Mouse (Mus musculus): ENCODE results near the gene Mrpl52. TPM values are rescaled to one million over a fixed set of nuclear protein-coding genes. Genes with fewer than 3 reads are reported as not detected.

Mrpl52 gene
- polyA plus RNA-seq (2012; ENCODE audit: low replicate concordance): 1,477 and 3,957 TPM in 2 replicates

DNA sequence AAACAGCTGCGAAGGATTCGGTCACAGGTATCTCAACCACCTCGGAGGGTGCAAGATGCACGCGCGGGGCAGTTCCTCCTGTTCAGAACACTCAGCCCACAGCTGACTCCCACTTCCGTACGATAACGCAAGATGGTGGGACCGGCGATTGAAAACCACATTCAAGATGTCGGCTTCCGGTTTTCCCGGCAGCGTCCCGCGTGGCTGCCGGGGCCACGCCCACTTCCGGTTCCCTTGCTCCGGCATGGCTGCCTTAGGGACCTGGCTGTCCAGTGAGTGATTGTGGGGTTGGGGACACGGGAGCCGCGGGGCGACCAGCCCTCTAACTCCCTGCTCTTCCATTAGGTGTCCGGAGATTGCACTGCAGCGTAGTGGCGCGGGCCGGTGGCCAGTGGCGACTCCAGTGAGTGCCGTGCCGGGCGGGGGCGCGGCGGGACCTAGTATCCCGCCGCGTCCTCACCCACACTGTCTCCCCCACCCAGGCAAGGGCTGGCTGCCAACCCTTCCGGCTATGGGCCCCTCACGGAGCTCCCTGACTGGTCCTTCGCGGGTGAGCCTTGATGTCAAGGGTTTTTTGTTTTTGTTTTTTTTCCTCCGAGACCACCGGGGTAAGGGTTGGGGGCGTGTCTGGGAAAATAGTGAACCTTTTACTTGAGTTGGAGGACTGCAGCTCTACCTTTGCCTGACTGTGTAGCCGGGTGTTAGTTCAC is at the start of gene Mrpl52:
Gene Mrpl52, plus strand, starts transcription at position 221 of the 710 bp plus-strand sequence.

GRCm38 (mm10) chr14:54417623-54418081 is 9.1 kb upstream of the Mrpl52 start, which contains the start of gene Slc7a7:
Gene Slc7a7 (minus strand): TSS chr14:54417780.

DNA sequence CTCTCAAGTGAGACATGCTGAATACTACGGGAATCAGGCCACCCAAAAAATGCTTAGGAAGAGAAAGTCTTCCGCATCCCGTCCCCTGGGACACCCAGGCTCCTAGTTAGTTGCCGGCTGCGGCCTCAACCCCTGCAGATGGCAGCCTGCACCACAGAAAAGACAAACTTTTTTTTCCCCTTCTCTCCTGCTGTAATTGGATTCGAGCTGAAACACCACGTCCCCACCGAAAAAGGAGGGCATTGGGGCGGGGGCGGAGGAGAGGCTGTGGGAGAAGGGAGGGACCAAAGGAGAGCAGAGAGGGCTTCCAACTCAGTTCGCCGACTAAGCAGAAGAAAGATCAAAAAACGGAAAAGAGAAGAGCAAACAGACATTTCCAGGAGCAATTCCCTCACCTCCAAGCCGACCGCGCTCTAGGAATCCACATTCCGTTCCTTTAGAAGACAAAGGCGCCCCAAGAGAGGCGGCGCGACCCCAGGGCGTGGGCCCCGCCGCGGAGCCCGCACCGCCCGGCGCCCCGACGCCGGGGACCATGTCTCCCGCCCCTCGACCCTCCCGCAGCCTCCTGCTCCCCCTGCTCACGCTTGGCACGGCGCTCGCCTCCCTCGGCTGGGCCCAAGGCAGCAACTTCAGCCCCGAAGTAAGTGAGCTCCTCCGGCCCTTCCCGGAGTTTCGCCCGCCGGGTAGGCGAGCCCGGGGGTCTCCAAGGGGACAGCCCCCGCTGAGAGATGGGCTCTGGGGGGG is 4.8 kb downstream of the Mrpl52 start, which contains the start of gene Mmp14:
Gene Mmp14, plus strand, starts transcription at position 279 of the 744 bp plus-strand sequence.

GRCm38 (mm10) chr14:54463959-54464292 is 37.2 kb downstream of the Mrpl52 start, which contains the start of gene Lrp10:
Gene Lrp10 (plus strand): TSS chr14:54464137.

DNA sequence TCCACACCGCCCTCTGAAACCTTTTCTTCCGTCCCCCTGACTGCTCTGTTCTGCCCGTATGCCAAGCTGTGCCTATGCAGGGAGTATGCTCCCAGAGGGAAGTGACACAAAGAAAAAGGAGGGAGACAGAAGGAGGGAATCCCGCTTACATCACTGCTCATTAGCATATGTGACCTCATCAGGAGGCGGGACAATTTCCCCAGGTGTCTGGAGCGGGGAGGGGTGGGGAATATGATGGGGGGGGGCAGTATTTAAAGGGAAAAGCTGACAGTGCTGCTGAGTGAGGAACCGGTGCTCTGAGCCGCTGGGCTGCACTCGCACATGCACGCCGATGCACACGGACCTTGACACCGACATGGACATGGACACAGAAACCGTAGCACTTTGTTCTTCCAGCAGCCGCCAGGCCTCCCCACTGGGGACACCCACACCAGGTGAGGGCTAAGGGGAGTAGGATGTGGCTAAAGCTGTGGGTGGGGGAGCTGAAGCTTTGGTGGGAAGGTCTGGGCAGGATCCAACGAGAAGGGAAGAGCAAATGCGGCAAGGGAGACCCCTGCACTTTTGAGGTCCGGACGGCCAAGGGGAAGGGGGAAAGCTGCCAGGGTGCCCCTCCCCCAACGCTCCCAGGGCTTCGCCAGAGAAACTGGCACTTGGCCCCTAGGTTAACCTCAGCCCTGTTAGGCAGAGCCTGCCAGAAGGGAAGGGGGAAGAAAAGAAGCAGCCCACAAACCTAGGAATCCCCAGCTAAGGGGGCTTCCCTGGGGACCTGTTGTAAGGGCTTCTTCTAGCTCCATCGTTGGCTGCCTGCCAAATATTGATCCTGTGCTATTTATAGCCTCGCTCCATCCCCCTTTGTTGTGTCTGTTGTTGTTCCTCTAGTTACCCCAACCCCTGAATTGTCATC is 49.5 kb downstream of the Mrpl52 start, which contains the start of gene Rem2:
Gene Rem2, plus strand, starts transcription at position 160 of the 904 bp plus-strand sequence.

Other genes with a start within 250 kb of the Mrpl52 start
- gene Dad1, start 172.8 kb upstream of the Mrpl52 start, polyA plus RNA-seq (2012; ENCODE audit: low replicate concordance): 37.1 and 63.9 TPM in 2 replicates
- 3.1 and 24.7 TPM in 2 replicates for gene Abhd4, start 172.7 kb upstream of the Mrpl52 start, polyA plus RNA-seq (2012; ENCODE audit: low replicate concordance)
- not detected in 2 replicates for gene Olfr49, start 142.0 kb upstream of the Mrpl52 start, polyA plus RNA-seq (2012; ENCODE audit: low replicate concordance)
- 143 and 225 TPM in 2 replicates for gene Oxa1l, start 66.1 kb upstream of the Mrpl52 start, polyA plus RNA-seq (2012; ENCODE audit: low replicate concordance)
- gene Slc7a7, start 9.1 kb upstream of the Mrpl52 start, polyA plus RNA-seq (2012; ENCODE audit: low replicate concordance): 8.1 and 14.1 TPM in 2 replicates
- gene Mmp14, start 4.7 kb downstream of the Mrpl52 start, polyA plus RNA-seq (2012; ENCODE audit: low replicate concordance): 220 and 342 TPM in 2 replicates
- gene Lrp10, start 37.2 kb downstream of the Mrpl52 start, polyA plus RNA-seq (2012; ENCODE audit: low replicate concordance): 496 and 711 TPM in 2 replicates
- gene Rem2, start 49.2 kb downstream of the Mrpl52 start, polyA plus RNA-seq (2012; ENCODE audit: low replicate concordance): 1.6 and 2.7 TPM in 2 replicates
- gene Prmt5, start 90.6 kb downstream of the Mrpl52 start, polyA plus RNA-seq (2012; ENCODE audit: low replicate concordance): 96.6 and 164 TPM in 2 replicates
- 15.6 and 36.3 TPM in 2 replicates for gene Haus4, start 127.7 kb downstream of the Mrpl52 start, polyA plus RNA-seq (2012; ENCODE audit: low replicate concordance)
- 0.08 and 0.12 TPM in 2 replicates for gene Ajuba, start 150.6 kb downstream of the Mrpl52 start, polyA plus RNA-seq (2012; ENCODE audit: low replicate concordance)
- 2.6 and 13.9 TPM in 2 replicates for gene 4931414P19Rik, start 179.1 kb downstream of the Mrpl52 start, polyA plus RNA-seq (2012; ENCODE audit: low replicate concordance)
- gene Psmb5, start 191.1 kb downstream of the Mrpl52 start, polyA plus RNA-seq (2012; ENCODE audit: low replicate concordance): 112 and 139 TPM in 2 replicates
- not detected in 2 replicates for gene Psmb11, start 194.5 kb downstream of the Mrpl52 start, polyA plus RNA-seq (2012; ENCODE audit: low replicate concordance)
- not detected in 2 replicates for gene Gm17606, start 214.0 kb downstream of the Mrpl52 start, polyA plus RNA-seq (2012; ENCODE audit: low replicate concordance)
- 2.7 and 4.7 TPM in 2 replicates for gene Cdh24, start 214.5 kb downstream of the Mrpl52 start, polyA plus RNA-seq (2012; ENCODE audit: low replicate concordance)

All from leukemia stem cell, adult 10-12 weeks (primary cell).